Mouse (Mus musculus): ENCODE results near the gene Mgat3. TPM values are rescaled to one million over a fixed set of nuclear protein-coding genes. Genes with fewer than 3 reads are reported as not detected.
A peak's percentile ranks its signal among the peaks of the same experiment; 100 is the strongest.

Mgat3 gene
- polyA plus RNA-seq, 1 experiment, result 19.2 TPM

DNA sequence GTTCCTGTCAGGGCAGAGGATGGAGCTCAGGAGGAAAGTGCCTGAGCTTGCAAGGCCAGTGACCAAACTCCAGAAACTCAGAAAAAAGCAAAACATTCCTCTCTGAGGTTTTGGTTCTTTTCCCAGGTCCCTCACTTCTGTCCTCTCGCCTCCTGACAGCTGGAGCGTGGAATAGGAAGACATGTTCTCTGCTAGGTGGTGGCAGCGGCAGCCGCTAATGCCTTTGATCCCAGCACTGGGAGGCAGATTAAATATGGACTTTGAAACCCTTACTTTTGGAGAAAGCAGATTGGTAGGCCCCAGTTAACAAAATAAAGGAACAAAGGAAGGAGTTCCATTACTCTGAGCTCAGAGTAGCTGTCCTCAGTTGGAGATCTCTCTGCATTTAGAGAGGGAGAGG, 34.9 kb downstream of the Mgat3 start:
- no peaks in the 10 kb centered on the region for H3K79me3 ChIP-seq (ENCODE audit: low read depth)
- no peaks in the 10 kb centered on the region for H3K79me2 ChIP-seq (ENCODE audit: control insufficient read depth, insufficient read depth)
- TF ChIP-seq USF1 (IDR thresholded peaks at IDR 0.05; ENCODE audit: low read depth) (no peak), MYOG (IDR thresholded peaks at IDR 0.05; ENCODE audit: control insufficient read depth, extremely low read depth, insufficient read length) (no peak)
- H3K27me3 ChIP-seq (ENCODE audit: control insufficient read depth, insufficient read depth, insufficient read length), result no peaks in the 10 kb centered on the region
- peaks cover 15% of the 10 kb centered on the region for H3K36me3 ChIP-seq (ENCODE audit: control insufficient read depth, insufficient read depth)
- no peak overlapping the region for H3K4me3 ChIP-seq (ENCODE audit: insufficient read depth, poor library complexity, severe bottlenecking)
- H3ac ChIP-seq (ENCODE audit: control insufficient read depth, insufficient read length, low read depth), result no peak overlapping the region

DNA sequence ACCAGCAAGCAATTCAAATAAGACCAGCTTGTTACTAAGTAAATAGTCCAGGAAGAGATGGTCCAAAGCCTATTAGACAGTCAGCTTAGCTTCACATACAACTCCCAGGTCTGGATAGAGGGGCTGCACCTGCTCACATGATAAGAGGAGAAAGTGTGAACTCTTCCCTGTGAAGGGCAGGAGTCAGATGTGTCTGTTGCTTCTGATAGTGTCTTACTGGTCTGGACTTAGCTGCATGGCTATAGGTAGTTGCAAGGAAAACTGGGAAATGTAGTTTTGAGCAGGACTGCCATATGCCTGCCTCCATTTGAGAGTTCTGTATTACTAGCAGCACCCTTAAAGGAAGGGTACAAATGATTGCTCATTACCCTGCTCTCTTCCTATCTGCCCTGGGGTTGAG, 40.2 kb downstream of the Mgat3 start:
- no peaks in the 10 kb centered on the region for H3K79me3 ChIP-seq (ENCODE audit: low read depth)
- peaks cover 15% of the 10 kb centered on the region for H3K36me3 ChIP-seq (ENCODE audit: control insufficient read depth, insufficient read depth)
- no peak overlapping the region for H3ac ChIP-seq (ENCODE audit: control insufficient read depth, insufficient read length, low read depth)
- TF ChIP-seq USF1 (IDR thresholded peaks at IDR 0.05; ENCODE audit: low read depth), result no peak
- no peak for TF ChIP-seq MAX (IDR thresholded peaks at IDR 0.05)
- no peak for TF ChIP-seq MYOD1 (IDR thresholded peaks at IDR 0.05; ENCODE audit: control insufficient read depth, insufficient read length, low read depth)
- TF ChIP-seq FOSL1 (IDR thresholded peaks at IDR 0.05; ENCODE audit: insufficient read depth, low read length, poor library complexity, severe bottlenecking), result no peak
- no peak for TF ChIP-seq MYOG (IDR thresholded peaks at IDR 0.05; ENCODE audit: control insufficient read depth, extremely low read depth, insufficient read length)
- TF ChIP-seq CEBPB (IDR thresholded peaks at IDR 0.05; ENCODE audit: low read depth), result no peak
- no peak for TF ChIP-seq CTCF (IDR thresholded peaks at IDR 0.05; ENCODE audit: control insufficient read depth, insufficient read depth, insufficient read length)
- H3K27me3 ChIP-seq (ENCODE audit: control insufficient read depth, insufficient read depth, insufficient read length), result no peaks in the 10 kb centered on the region
- H3K4me3 ChIP-seq (ENCODE audit: insufficient read depth, poor library complexity, severe bottlenecking), result no peak overlapping the region
- no peaks in the 10 kb centered on the region for H3K79me2 ChIP-seq (ENCODE audit: control insufficient read depth, insufficient read depth)

DNA sequence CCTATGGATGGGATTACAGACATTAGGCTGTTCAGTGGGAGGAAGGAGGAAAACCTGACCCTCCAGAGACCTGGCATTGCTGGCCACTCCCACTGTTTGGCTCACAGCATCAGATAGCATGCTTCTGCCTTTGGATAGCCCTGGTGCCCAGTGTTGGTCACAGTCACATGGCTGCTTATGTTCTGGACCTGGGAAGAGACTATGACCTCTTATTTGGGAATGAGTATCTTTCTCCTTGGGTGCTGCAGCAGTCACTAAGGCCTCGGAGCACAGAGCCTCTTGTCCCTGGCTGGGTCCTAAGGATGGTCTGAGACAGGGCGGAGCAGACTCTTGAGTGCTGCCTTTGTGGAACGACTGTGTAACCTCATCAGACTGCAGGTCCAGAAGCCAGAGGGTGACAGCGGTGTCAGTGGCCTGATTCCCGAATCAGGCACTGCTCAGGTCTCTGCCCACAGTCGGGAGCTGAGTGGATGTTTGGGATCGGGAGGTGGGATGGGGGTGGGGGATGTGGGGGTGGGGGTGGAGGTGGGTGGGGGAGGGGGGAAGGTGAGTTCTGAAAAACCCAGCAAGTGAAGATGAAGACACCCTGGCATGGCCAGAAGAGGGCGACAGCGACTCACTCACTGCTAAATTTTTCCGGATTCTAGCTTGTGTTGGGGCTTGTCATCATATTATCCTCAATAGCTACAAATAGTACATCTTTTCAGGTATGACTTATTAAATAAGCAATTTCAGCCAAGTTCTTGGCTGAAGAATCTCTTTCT, 42.4 kb downstream of the Mgat3 start:
- TF ChIP-seq CTCF (IDR thresholded peaks at IDR 0.05; ENCODE audit: control insufficient read depth, insufficient read depth, insufficient read length) (peak; percentile 7), FOSL1 (IDR thresholded peaks at IDR 0.05; ENCODE audit: insufficient read depth, low read length, poor library complexity, severe bottlenecking) (no peak), MYOD1 (IDR thresholded peaks at IDR 0.05; ENCODE audit: control insufficient read depth, insufficient read length, low read depth) (no peak), CEBPB (IDR thresholded peaks at IDR 0.05; ENCODE audit: low read depth) (no peak), MYOG (IDR thresholded peaks at IDR 0.05; ENCODE audit: control insufficient read depth, extremely low read depth, insufficient read length) (no peak)
- no peak overlapping the region for H3K4me3 ChIP-seq (ENCODE audit: insufficient read depth, poor library complexity, severe bottlenecking)
- H3K27me3 ChIP-seq (ENCODE audit: control insufficient read depth, insufficient read depth, insufficient read length), result no peaks in the 10 kb centered on the region
- peaks cover 13% of the 10 kb centered on the region for H3K36me3 ChIP-seq (ENCODE audit: control insufficient read depth, insufficient read depth)
- H3K79me2 ChIP-seq (ENCODE audit: control insufficient read depth, insufficient read depth), result no peaks in the 10 kb centered on the region
- H3ac ChIP-seq (ENCODE audit: control insufficient read depth, insufficient read length, low read depth), result no peak overlapping the region
- no peaks in the 10 kb centered on the region for H3K79me3 ChIP-seq (ENCODE audit: low read depth)

DNA sequence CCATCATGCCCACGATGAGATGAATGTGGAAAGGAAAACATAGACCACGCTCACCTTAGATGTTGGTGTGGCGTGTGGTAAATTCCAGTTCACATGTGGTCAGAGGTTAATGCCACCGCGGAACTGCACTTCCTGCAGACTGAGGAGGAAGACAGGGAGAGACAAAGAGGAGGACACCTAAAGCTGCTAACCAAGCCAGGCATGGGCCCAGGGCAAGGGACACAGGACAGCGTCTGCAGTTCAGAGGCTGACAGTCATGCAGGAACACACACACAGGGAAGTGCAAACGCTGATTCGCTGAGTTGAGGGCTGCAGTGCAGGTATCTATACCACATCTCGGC, 42.9 kb downstream of the Mgat3 start:
- H3K79me2 ChIP-seq (ENCODE audit: control insufficient read depth, insufficient read depth), result no peaks in the 10 kb centered on the region

GRCm38 (mm10) chr15:80217476-80217875, 44.0 kb downstream of the Mgat3 start:
- H3K36me3 ChIP-seq (ENCODE audit: control insufficient read depth, insufficient read depth), result no peaks in the 10 kb centered on the region
- no peaks in the 10 kb centered on the region for H3K27me3 ChIP-seq (ENCODE audit: control insufficient read depth, insufficient read depth, insufficient read length)
- TF ChIP-seq MYOG (IDR thresholded peaks at IDR 0.05; ENCODE audit: control insufficient read depth, extremely low read depth, insufficient read length) (no peak), MYOD1 (IDR thresholded peaks at IDR 0.05; ENCODE audit: control insufficient read depth, insufficient read length, low read depth) (no peak), MAX (IDR thresholded peaks at IDR 0.05) (no peak), FOSL1 (IDR thresholded peaks at IDR 0.05; ENCODE audit: insufficient read depth, low read length, poor library complexity, severe bottlenecking) (no peak), USF1 (IDR thresholded peaks at IDR 0.05; ENCODE audit: low read depth) (no peak), CTCF (IDR thresholded peaks at IDR 0.05; ENCODE audit: control insufficient read depth, insufficient read depth, insufficient read length) (no peak), CEBPB (IDR thresholded peaks at IDR 0.05; ENCODE audit: low read depth) (no peak)
- no peaks in the 10 kb centered on the region for H3K79me3 ChIP-seq (ENCODE audit: low read depth)
- no peak overlapping the region for H3K4me3 ChIP-seq (ENCODE audit: insufficient read depth, poor library complexity, severe bottlenecking)
- no peaks in the 10 kb centered on the region for H3K79me2 ChIP-seq (ENCODE audit: control insufficient read depth, insufficient read depth)
- no peak overlapping the region for H3ac ChIP-seq (ENCODE audit: control insufficient read depth, insufficient read length, low read depth)

More for the DNA sequence above, 42.9 kb downstream of the Mgat3 start:
- TF ChIP-seq MYOD1 (IDR thresholded peaks at IDR 0.05; ENCODE audit: control insufficient read depth, insufficient read length, low read depth), result no peak
- TF ChIP-seq MYOG (IDR thresholded peaks at IDR 0.05; ENCODE audit: control insufficient read depth, extremely low read depth, insufficient read length), result no peak
- no peak for TF ChIP-seq FOSL1 (IDR thresholded peaks at IDR 0.05; ENCODE audit: insufficient read depth, low read length, poor library complexity, severe bottlenecking)
- no peak for TF ChIP-seq CEBPB (IDR thresholded peaks at IDR 0.05; ENCODE audit: low read depth)
- TF ChIP-seq MAX (IDR thresholded peaks at IDR 0.05), result no peak
- TF ChIP-seq USF1 (IDR thresholded peaks at IDR 0.05; ENCODE audit: low read depth), result no peak
- no peak for TF ChIP-seq CTCF (IDR thresholded peaks at IDR 0.05; ENCODE audit: control insufficient read depth, insufficient read depth, insufficient read length)
- peaks cover 8% of the 10 kb centered on the region for H3K36me3 ChIP-seq (ENCODE audit: control insufficient read depth, insufficient read depth)
- H3K27me3 ChIP-seq (ENCODE audit: control insufficient read depth, insufficient read depth, insufficient read length), result no peaks in the 10 kb centered on the region
- H3K4me3 ChIP-seq (ENCODE audit: insufficient read depth, poor library complexity, severe bottlenecking), result no peak overlapping the region
- no peaks in the 10 kb centered on the region for H3K79me3 ChIP-seq (ENCODE audit: low read depth)
- H3ac ChIP-seq (ENCODE audit: control insufficient read depth, insufficient read length, low read depth), result no peak overlapping the region

GRCm38 (mm10) chr15:80219211-80219610, 45.7 kb downstream of the Mgat3 start:
- Histone ChIP-seq H3K4me3 (ENCODE audit: insufficient read depth, poor library complexity, severe bottlenecking) (no peak overlapping the region), H3K79me3 (ENCODE audit: low read depth) (no peaks in the 10 kb centered on the region), H3K27me3 (ENCODE audit: control insufficient read depth, insufficient read depth, insufficient read length) (no peaks in the 10 kb centered on the region), H3K36me3 (ENCODE audit: control insufficient read depth, insufficient read depth) (no peaks in the 10 kb centered on the region), H3ac (ENCODE audit: control insufficient read depth, insufficient read length, low read depth) (peak overlapping the region; percentile 0), H3K79me2 (ENCODE audit: control insufficient read depth, insufficient read depth) (no peaks in the 10 kb centered on the region)
- TF ChIP-seq CEBPB (IDR thresholded peaks at IDR 0.05; ENCODE audit: low read depth) (no peak), MAX (IDR thresholded peaks at IDR 0.05) (no peak), FOSL1 (IDR thresholded peaks at IDR 0.05; ENCODE audit: insufficient read depth, low read length, poor library complexity, severe bottlenecking) (peak; percentile 97), MYOG (IDR thresholded peaks at IDR 0.05; ENCODE audit: control insufficient read depth, extremely low read depth, insufficient read length) (no peak), USF1 (IDR thresholded peaks at IDR 0.05; ENCODE audit: low read depth) (peak; percentile 23), CTCF (IDR thresholded peaks at IDR 0.05; ENCODE audit: control insufficient read depth, insufficient read depth, insufficient read length) (no peak), MYOD1 (IDR thresholded peaks at IDR 0.05; ENCODE audit: control insufficient read depth, insufficient read length, low read depth) (no peak)
